21 mouse cellular contexts compared by ENCODE assay signal in genomic region chr7:66008892-66009273, GRCm38 (mm10). TPM values are rescaled to one million over a fixed set of nuclear protein-coding genes. Genes with fewer than 3 reads are reported as not detected.
A peak's percentile ranks its signal among the peaks of the same experiment; 100 is the strongest.
DNase-seq lines count a peak whose midpoint lies in the region; ATAC-seq and TF ChIP-seq lines count a peak whose summit lies in the region.
"Had no signal": no experiment of that assay in that cellular context is flagged by ENCODE, and none has a peak within 500 bp of the region (broad histone marks: within the 10 kb centered on the region; RNA-seq: fewer than 3 reads in every experiment).

No protein-coding gene starts in this region.

- no peak for TF ChIP-seq CTCF in gastrocnemius, adult 2 months (IDR thresholded peaks at IDR 0.05)
- TF ChIP-seq CTCF in lung, embryonic 14.5 days (IDR thresholded peaks at IDR 0.05; ENCODE audit: low read depth): no peak
- no peak for TF ChIP-seq CTCF in lung, adult 2 months (IDR thresholded peaks at IDR 0.05; ENCODE audit: insufficient read depth, low read length)
- TF ChIP-seq CTCF in CH12.LX (conservative IDR thresholded peaks at IDR 0.05 in 1 of 2, IDR thresholded peaks at IDR 0.05 in 1 of 2; ENCODE audit: low read depth in 2 of 2, low read length in 2 of 2): no peak

- no peak for TF ChIP-seq RAD21 in CH12.LX (IDR thresholded peaks at IDR 0.05; ENCODE audit: low read depth, low read length)

- 55% methylated on average over 16 of the region's 16 CpGs for WGBS in lung, embryonic 14.5 days
- 73% methylated on average over 16 of the region's 16 CpGs for WGBS in lung, adult 2 months

- no peak for ATAC-seq in lung, embryonic 14.5 days (ENCODE audit: insufficient read depth)
- no peak for ATAC-seq in monocyte, adult 5-6 weeks (replicated peaks; ENCODE audit: insufficient number of reproducible peaks, low FRiP score, low TSS enrichment, poor library complexity, severe bottlenecking)
- ATAC-seq: midbrain, embryonic 16.5 days had no signal

- dilution Hi-C loops in CH12.LX (cut with MboI; ENCODE audit: extremely low pct_ligation_motif_present, extremely low pct_unique_long_range_greater_than_20kb, low sequenced_read_pairs): no loop called here

- H3K36me3 ChIP-seq in lung, embryonic 14.5 days (ENCODE audit: insufficient read depth): no peaks in the 10 kb centered on the region
- H3K36me3 ChIP-seq in CH12.LX (replicated peaks in 1 of 2; ENCODE audit: control insufficient read depth in 1 of 2, insufficient read depth in 1 of 2, low read length in 1 of 2): no peaks in the 10 kb centered on the region
- H3K36me3 ChIP-seq: heart, embryonic 12.5 days; liver, embryonic 13.5 days had no signal

- no peak overlapping the region for H3K4me2 ChIP-seq in lung, embryonic 14.5 days
- H3K4me2 ChIP-seq in CH12.LX (ENCODE audit: insufficient read depth, low read depth, poor library complexity, severe bottlenecking): peak overlapping the region; percentile 22; the same call in 1 of the 2 replicates
- H3K4me2 ChIP-seq: heart, embryonic 12.5 days; liver, embryonic 13.5 days had no signal

- intact Hi-C loops in gastrocnemius, adult 2 months (cut with DNase I): no loop called here

- H3K9ac ChIP-seq in lung, embryonic 14.5 days: no peak overlapping the region
- H3K9ac ChIP-seq in CH12.LX (ENCODE audit: insufficient read depth, low read depth): no peak overlapping the region
- H3K9ac ChIP-seq: heart, embryonic 12.5 days; liver, embryonic 13.5 days had no signal

- no peaks in the 10 kb centered on the region for H3K27me3 ChIP-seq in lung, embryonic 14.5 days (ENCODE audit: insufficient read depth, low read length)
- H3K27me3 ChIP-seq in CH12.LX (replicated peaks): peaks cover 80% of the 10 kb centered on the region
- H3K27me3 ChIP-seq: heart, embryonic 12.5 days; liver, embryonic 13.5 days had no signal

- no peaks in the 10 kb centered on the region for H3K79me2 ChIP-seq in CH12.LX (replicated peaks; ENCODE audit: control insufficient read depth, extremely low read depth, insufficient read depth, poor library complexity, severe bottlenecking)

- TF ChIP-seq POLR2A in lung, adult 2 months (IDR thresholded peaks at IDR 0.05; ENCODE audit: borderline replicate concordance, extremely low read depth, low read depth, low read length): no peak
- TF ChIP-seq POLR2A in CH12.LX (IDR thresholded peaks at IDR 0.05; ENCODE audit: low read depth, low read length): no peak

- no peaks in the 10 kb centered on the region for H3K9me3 ChIP-seq in lung, embryonic 14.5 days (ENCODE audit: low read depth, low read length)
- no peaks in the 10 kb centered on the region for H3K9me3 ChIP-seq in CH12.LX (replicated peaks; ENCODE audit: low read length)
- H3K9me3 ChIP-seq: heart, embryonic 12.5 days; liver, embryonic 13.5 days had no signal

- peak overlapping the region; percentile 34 for H3K4me3 ChIP-seq in gastrocnemius, adult 2 months
- H3K4me3 ChIP-seq in lung, embryonic 14.5 days (ENCODE audit: low read depth, low read length): no peak overlapping the region
- no peak overlapping the region for H3K4me3 ChIP-seq in lung, adult 2 months (replicated peaks; ENCODE audit: extremely low read depth, low read depth, low read length)
- no peak overlapping the region for H3K4me3 ChIP-seq in CH12.LX (replicated peaks in 1 of 3; ENCODE audit: low read depth in 2 of 3, low read length in 2 of 3, poor library complexity in 1 of 3)
- H3K4me3 ChIP-seq: heart, embryonic 12.5 days; liver, embryonic 13.5 days had no signal

- no peak for TF ChIP-seq EP300 in CH12.LX (IDR thresholded peaks at IDR 0.05; ENCODE audit: low read length)

- no peak overlapping the region for H3K27ac ChIP-seq in gastrocnemius, adult 2 months
- no peak overlapping the region for H3K27ac ChIP-seq in lung, embryonic 14.5 days (ENCODE audit: low read depth)
- H3K27ac ChIP-seq in CH12.LX (ENCODE audit: insufficient read depth, low read depth): no peak overlapping the region
- H3K27ac ChIP-seq: liver, embryonic 13.5 days had no signal

- no peaks in the 10 kb centered on the region for H3K4me1 ChIP-seq in lung, embryonic 14.5 days (ENCODE audit: insufficient read depth)
- H3K4me1 ChIP-seq in lung, adult 2 months (ENCODE audit: control insufficient read depth, insufficient read depth, low read length): no peaks in the 10 kb centered on the region; the same call in 1 of the 2 replicates
- H3K4me1 ChIP-seq in CH12.LX (ENCODE audit: control insufficient read depth in 1 of 2, insufficient read depth in 2 of 2): no peaks in the 10 kb centered on the region
- H3K4me1 ChIP-seq: heart, embryonic 12.5 days; liver, embryonic 13.5 days had no signal

- peak; percentile 40 for DNase-seq in cerebellum, adult 11 months
- no peak for DNase-seq in cerebellum, adult 9-10 months
- DNase-seq in gastrocnemius, adult 2 months: no peak
- no peak for DNase-seq in gastrocnemius, adult 18-20 months (ENCODE audit: low spot score)
- DNase-seq in lung, embryonic 14.5 days: peak; percentile 55
- no peak for DNase-seq in lung, adult 2 months
- DNase-seq in CH12.LX (ENCODE audit: extremely low read depth): no peak
- DNase-seq: adrenal gland, postnatal 10 days; heart, postnatal 4 days; kidney, adult 8-10 months; liver, embryonic 13.5 days; thymus, postnatal 25 days had no signal

- in situ Hi-C loops in CH12.LX (cut with MboI; ENCODE audit: low pct_ligation_motif_present, low pct_unique_long_range_greater_than_20kb, low sequenced_read_pairs): no loop called here

TF ChIP-seq in CH12.LX, 34 proteins besides CTCF, POLR2A, EP300 and RAD21:
- TF ChIP-seq PAX5 (IDR thresholded peaks at IDR 0.05; ENCODE audit: low read length) (no peak), SIN3A (IDR thresholded peaks at IDR 0.05; ENCODE audit: low read length) (no peak), JUND (conservative IDR thresholded peaks at IDR 0.05; ENCODE audit: low read depth, low read length) (no peak), GABPA (IDR thresholded peaks at IDR 0.05; ENCODE audit: insufficient replicate concordance, low read depth, low read length) (no peak), TBP (conservative IDR thresholded peaks at IDR 0.05; ENCODE audit: low read depth, low read length) (no peak), ZC3H11A (IDR thresholded peaks at IDR 0.05; ENCODE audit: low read depth, low read length) (no peak), MAFK (IDR thresholded peaks at IDR 0.05; ENCODE audit: insufficient replicate concordance, low read length) (no peak), ELF1 (IDR thresholded peaks at IDR 0.05; ENCODE audit: low read depth, low read length) (no peak), UBTF (IDR thresholded peaks at IDR 0.05; ENCODE audit: low read depth, low read length) (no peak), MYC (IDR thresholded peaks at IDR 0.05; ENCODE audit: low read depth, low read length) (no peak), MAX (IDR thresholded peaks at IDR 0.05; ENCODE audit: low read length) (no peak), TCF12 (IDR thresholded peaks at IDR 0.05; ENCODE audit: low read depth, low read length) (no peak), KAT2A (IDR thresholded peaks at IDR 0.05; ENCODE audit: insufficient replicate concordance, low read length) (no peak), E2F4 (IDR thresholded peaks at IDR 0.05; ENCODE audit: insufficient replicate concordance, low read depth, low read length) (no peak), USF2 (conservative IDR thresholded peaks at IDR 0.05; ENCODE audit: low read depth, low read length) (no peak)

RNA-seq across cellular contexts. Expression of gene Gm45213, which starts 34.5 kb away (rescaled TPM):
- not detected for total RNA-seq in gastrocnemius, adult 2 months (2021)
- total RNA-seq in gastrocnemius, adult 18-20 months (2021): not detected
- not detected in 2 replicates for polyA plus RNA-seq in lung, embryonic 14.5 days (2014; fragmentation: Nextera tagmentation; extraction: Ambion mirVana)
- not detected in 2 replicates for polyA plus RNA-seq in lung, adult 2 months (2012; rRNA removed)
- total RNA-seq in CH12.LX (2012; rRNA removed): not detected in 2 replicates
- total RNA-seq in CH12.LX (2014; rRNA removed): not detected in 2 replicates
- not detected in 2 replicates for polyA plus RNA-seq in CH12.LX (2012; ENCODE audit: insufficient read length, low read depth)
- not detected in 3 replicates for total RNA-seq in monocyte, adult 5-6 weeks (2017)
- total RNA-seq: adrenal gland, postnatal 10 days; heart, postnatal 4 days; left cerebral cortex, postnatal 36 days; megakaryocyte progenitor cell, adult 5-6 weeks had no signal
- polyA plus RNA-seq: gonadal fat pad, adult 2 months; heart, embryonic 12.5 days; large intestine, adult 2 months; liver, embryonic 13.5 days; midbrain, embryonic 16.5 days; neural tube, embryonic 11.5 days; stomach, embryonic 14.5 days had no signal

RNA-seq across cellular contexts. Expression of gene Snrpa1, which starts 49.9 kb away (rescaled TPM):
- 10 to 100 TPM; 15.2 to 22.4 TPM for total RNA-seq in gastrocnemius, adult 2 months (2021)
- total RNA-seq in gastrocnemius, adult 18-20 months (2021): 10 to 100 TPM; 17.1 to 17.6 TPM
- 196 and 200 TPM in 2 replicates for polyA plus RNA-seq in lung, embryonic 14.5 days (2014; fragmentation: Nextera tagmentation; extraction: Ambion mirVana)
- polyA plus RNA-seq in lung, adult 2 months (2012; rRNA removed): 7.3 and 10.0 TPM in 2 replicates
- total RNA-seq in CH12.LX (2012; rRNA removed) (146 and 218 TPM in 2 replicates), CH12.LX (2014; rRNA removed) (189 and 212 TPM in 2 replicates)
- polyA plus RNA-seq in CH12.LX (2012; ENCODE audit: insufficient read length, low read depth): 189 and 207 TPM in 2 replicates
- 41.2 to 67.4 TPM (median 61.4 TPM) in 3 replicates for total RNA-seq in monocyte, adult 5-6 weeks (2017)

Comparison
In these comparisons a context has a peak if more than half of its experiments do, and no peak if none do; other contexts are left out.
1. DNase-seq: peak in cerebellum, adult 11 months (single experiment) and lung, embryonic 14.5 days (single experiment); none in cerebellum, adult 9-10 months (single experiment), gastrocnemius, adult 2 months (single experiment), gastrocnemius, adult 18-20 months (single experiment), lung, adult 2 months (single experiment) and CH12.LX (single experiment).